Mouse (Mus musculus) thymus, postnatal 10 days (tissue): Measurements from ENCODE around the gene Tppp2.

Source experiments
- DNase-seq, 2 experiments: peaks; one replicate each; pipeline ENCODE4 v3.0.0; 2021; ENCODE audit warnings: low spot score in 2 of 2

Gene Tppp2

DNA sequence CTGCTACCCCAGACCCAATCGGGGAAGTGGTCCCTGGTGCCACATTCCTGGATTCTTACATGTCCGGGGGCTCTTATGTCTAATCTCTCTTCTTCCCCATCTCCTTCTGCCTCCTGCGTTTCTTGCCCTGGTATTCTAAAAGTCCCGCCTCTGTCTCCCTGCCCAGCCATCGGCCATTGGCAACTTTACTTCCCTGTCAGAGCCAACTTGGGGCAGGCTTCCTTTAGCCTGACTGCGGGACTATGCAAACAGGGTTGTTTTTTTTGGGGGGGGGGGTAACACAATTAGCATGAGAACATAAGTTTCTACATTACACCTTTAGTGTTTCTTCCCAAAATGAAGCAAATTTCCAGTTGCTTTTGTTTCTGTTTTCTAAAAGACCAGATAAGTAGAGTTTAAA lies 25.1 kb downstream of the Tppp2 start:
- no peak for DNase-seq

DNA sequence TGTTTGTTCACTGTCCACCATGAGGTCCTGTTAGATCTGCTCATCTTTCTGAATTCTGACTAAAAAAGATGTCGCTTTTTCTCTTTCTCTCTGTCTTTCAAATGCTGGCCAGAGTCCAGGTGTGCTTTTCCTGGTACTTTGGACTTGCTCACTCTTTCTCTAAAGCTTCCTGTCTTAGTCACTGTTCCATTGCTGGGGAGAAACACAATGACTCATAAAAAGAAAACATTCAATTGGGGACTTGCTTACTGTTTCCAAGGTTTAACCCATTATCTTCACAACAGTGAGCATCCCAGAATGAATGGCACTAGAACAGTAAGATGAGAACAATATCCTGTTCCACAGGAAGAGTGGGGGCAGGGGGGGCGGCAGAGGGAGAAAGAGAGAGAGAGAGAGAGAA lies 42.1 kb downstream of the Tppp2 start:
- DNase-seq = no peak

DNA sequence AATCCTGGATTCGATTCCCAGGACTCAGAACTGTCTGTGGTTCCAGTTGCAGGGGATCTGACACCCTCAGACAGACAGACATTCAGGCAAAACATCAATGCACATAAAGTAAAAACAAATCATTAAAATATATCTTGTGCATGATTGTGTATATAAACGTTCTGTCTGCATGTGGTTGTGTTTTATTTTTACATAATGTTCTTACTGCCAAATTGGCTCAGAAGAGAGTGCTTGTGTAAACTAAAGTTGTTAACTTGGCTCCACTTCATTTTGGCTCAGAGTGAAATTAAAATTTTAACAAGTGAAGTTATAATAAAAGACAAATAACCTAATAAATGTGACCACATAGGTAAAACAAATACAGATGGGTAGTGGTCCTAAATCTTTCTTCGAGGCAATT lies 49.2 kb downstream of the Tppp2 start:
- no peak for DNase-seq
